Mouse (Mus musculus) midbrain, embryonic 11.5 days (tissue): ENCODE measurements around the gene Sema6d. TPM values are rescaled to one million over a fixed set of nuclear protein-coding genes. Genes with fewer than 3 reads are reported as not detected.

Source experiments
- ATAC-seq: fragments of 200-750 bp; cut with Nextera tagmentation; 2 replicates; pipeline ENCODE4 v1.8.0; 2017; ENCODE audit warnings: moderate TSS enrichment, moderate library complexity; ENCODE audit not compliant: low FRiP score
- DNase-seq: peaks from one replicate; pipeline ENCODE4 v3.0.0; 2015; ENCODE audit warnings: low spot score; ENCODE audit errors: missing footprints
- H3K27ac ChIP-seq: fragments of 300-500 bp; sonication (generic); 2 replicates; pipeline ENCODE4 v1.5.1; 2014; ENCODE audit warnings: low read depth, low read length
- H3K27me3 ChIP-seq: fragments of 300-500 bp; sonication (generic); 2 replicates; pipeline ENCODE4 v1.6.1; 2014; ENCODE audit warnings: mild to moderate bottlenecking, low read length, moderate library complexity, mixed read lengths; ENCODE audit not compliant: control insufficient read depth, insufficient read depth
- H3K36me3 ChIP-seq: fragments of 300-500 bp; sonication (generic); 2 replicates; pipeline ENCODE4 v1.6.1; 2014; ENCODE audit warnings: mild to moderate bottlenecking, low read length, moderate library complexity, mixed read lengths; ENCODE audit not compliant: control insufficient read depth, insufficient read depth
- H3K4me1 ChIP-seq: fragments of 300-500 bp; sonication (generic); 2 replicates; pipeline ENCODE4 v1.6.1; 2014; ENCODE audit warnings: low read length; ENCODE audit not compliant: control insufficient read depth, insufficient read depth
- H3K4me2 ChIP-seq: fragments of 300-500 bp; sonication (generic); 2 replicates; pipeline ENCODE4 v1.6.1; 2014; ENCODE audit warnings: mild to moderate bottlenecking, moderate library complexity
- H3K4me3 ChIP-seq: fragments of 300-500 bp; sonication (generic); 2 replicates; pipeline ENCODE4 v1.5.1; 2014; ENCODE audit warnings: low read depth, low read length
- H3K9ac ChIP-seq: fragments of 300-500 bp; sonication (generic); 2 replicates; pipeline ENCODE4 v1.6.1; 2014; ENCODE audit warnings: low read length
- H3K9me3 ChIP-seq: fragments of 300-500 bp; sonication (generic); 2 replicates; pipeline ENCODE4 v1.6.1; 2016; ENCODE audit warnings: low read length; ENCODE audit not compliant: control insufficient read depth
- WGBS: fragments of 180-500 bp; shearing (Covaris S2); extraction: QIAGEN DNeasy Blood & Tissue Kit; methylation state at CpG from one replicate; pipeline ENCODE4 v1.1.7; 2014; 5-methylcytosine and 5-hydroxymethylcytosine counted together
- polyA plus RNA-seq: library from polyadenylated mRNA; unstranded; fragments of >200 nt; fragmentation: Nextera tagmentation; extraction: Ambion mirVana; gene quantifications from 2 replicates; pipeline ENCODE4 v1.2.1, GENCODE M21; 2014

Sema6d gene
- polyA plus RNA-seq, 1 experiment from 2014 or later: 11.1 TPM

DNA sequence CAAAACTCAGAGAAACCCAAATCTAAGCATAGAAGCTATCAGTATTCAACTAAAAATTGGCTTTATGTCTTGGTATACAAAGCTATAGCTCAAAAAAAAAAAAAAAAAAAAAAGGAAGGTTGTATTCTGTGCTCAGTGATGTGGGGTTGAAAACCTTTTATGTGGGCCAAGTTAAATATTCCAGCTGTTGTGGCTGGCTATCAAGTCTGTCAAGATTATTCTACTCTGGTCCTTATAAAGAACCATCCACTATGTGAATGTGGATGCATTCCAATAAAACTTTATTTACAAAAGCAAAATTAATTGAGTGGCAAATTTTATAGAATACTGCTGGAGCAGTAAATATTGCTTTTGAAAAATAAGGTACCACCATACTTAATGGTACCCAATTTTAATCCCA, 388.1 kb downstream of the Sema6d start:
- no peak overlapping the region for H3K27ac ChIP-seq
- H3K36me3 ChIP-seq: no peaks in the 10 kb centered on the region
- no peak overlapping the region for H3K4me2 ChIP-seq
- no peak overlapping the region for H3K9ac ChIP-seq
- no peak overlapping the region for H3K4me3 ChIP-seq
- no peak for ATAC-seq
- no peaks in the 10 kb centered on the region for H3K9me3 ChIP-seq
- no peaks in the 10 kb centered on the region for H3K4me1 ChIP-seq
- peaks cover 5% of the 10 kb centered on the region; the same call in 1 of the 2 replicates for H3K27me3 ChIP-seq
- DNase-seq: no peak

DNA sequence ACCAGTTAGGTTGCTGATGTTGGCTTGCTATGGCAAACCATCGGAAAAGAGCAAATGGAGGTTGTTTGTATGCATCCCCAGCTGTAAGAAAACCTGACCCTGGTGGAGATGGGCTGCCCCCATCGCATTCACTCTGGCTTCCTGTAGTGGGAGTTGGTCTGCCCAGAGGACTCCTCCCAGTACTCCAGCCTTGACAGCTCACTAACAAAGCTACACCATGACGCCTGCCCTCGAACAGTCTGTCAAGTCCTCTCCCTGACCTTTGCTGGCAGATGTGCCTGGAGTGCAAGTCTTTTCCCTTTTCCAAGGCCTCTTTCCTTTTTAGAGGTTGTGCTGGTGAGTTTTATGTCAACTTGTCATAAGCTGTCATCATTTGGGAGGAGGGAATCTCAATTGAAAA, 388.8 kb downstream of the Sema6d start:
- 83% methylated on average over 4 of the region's 4 CpGs for WGBS
- H3K27me3 ChIP-seq: peaks cover 5% of the 10 kb centered on the region; the same call in 1 of the 2 replicates
- H3K9me3 ChIP-seq: no peaks in the 10 kb centered on the region
- no peak overlapping the region for H3K9ac ChIP-seq
- H3K4me2 ChIP-seq: no peak overlapping the region
- ATAC-seq (no peak), DNase-seq (no peak)
- H3K4me3 ChIP-seq: no peak overlapping the region
- no peaks in the 10 kb centered on the region for H3K36me3 ChIP-seq
- H3K4me1 ChIP-seq: no peaks in the 10 kb centered on the region
- no peak overlapping the region for H3K27ac ChIP-seq

DNA sequence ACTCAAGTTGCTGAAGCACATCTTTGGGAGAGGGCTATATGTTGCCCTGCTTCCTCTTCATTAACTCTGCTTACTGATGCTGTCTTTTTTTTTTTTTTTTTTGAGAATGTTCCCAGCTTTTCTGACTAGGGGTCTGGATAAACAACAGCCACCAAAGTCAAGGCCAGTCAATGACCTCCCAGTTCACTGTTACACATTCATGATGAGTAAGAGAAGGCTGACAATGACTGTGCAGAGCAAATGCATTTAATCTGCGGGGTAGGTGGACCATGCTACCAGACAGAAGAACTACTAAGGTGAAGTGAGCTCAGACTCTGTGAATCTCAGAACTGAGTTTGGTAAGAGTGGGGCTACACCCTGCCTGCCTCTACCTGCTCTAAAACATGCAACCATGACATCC, 396.0 kb downstream of the Sema6d start:
- Histone ChIP-seq H3K4me1 (no peaks in the 10 kb centered on the region; the same call in 1 of the 2 replicates), H3K27ac (no peak overlapping the region), H3K9me3 (no peaks in the 10 kb centered on the region), H3K27me3 (no peaks in the 10 kb centered on the region; the same call in none of the 2 replicates), H3K4me3 (no peak overlapping the region), H3K36me3 (no peaks in the 10 kb centered on the region), H3K4me2 (no peak overlapping the region), H3K9ac (no peak overlapping the region)
- DNase-seq: no peak
- no peak for ATAC-seq
- 100% methylated on average over 1 of the region's 1 CpGs for WGBS

- H3K4me1 ChIP-seq: no peaks in the 10 kb centered on the region; the same call in 1 of the 2 replicates
- DNase-seq (no peak), ATAC-seq (no peak)
- no peaks in the 10 kb centered on the region for H3K36me3 ChIP-seq
- no peak overlapping the region for H3K9ac ChIP-seq
- no peak overlapping the region for H3K27ac ChIP-seq
- H3K27me3 ChIP-seq: peaks cover 7% of the 10 kb centered on the region
- H3K4me3 ChIP-seq: no peak overlapping the region
- H3K9me3 ChIP-seq: no peaks in the 10 kb centered on the region
- no peak overlapping the region for H3K4me2 ChIP-seq
- WGBS: 62% methylated on average over 12 of the region's 12 CpGs
These were observed 400.4 kb downstream of the Sema6d start for GRCm38 (mm10) chr2:124490010-124490801.

GRCm38 (mm10) chr2:124495751-124496150, 406.0 kb downstream of the Sema6d start:
- 73% methylated on average over 1 of the region's 1 CpGs for WGBS
- DNase-seq: no peak
- H3K27ac ChIP-seq: no peak overlapping the region
- no peak overlapping the region for H3K9ac ChIP-seq
- no peaks in the 10 kb centered on the region for H3K36me3 ChIP-seq
- no peaks in the 10 kb centered on the region for H3K4me1 ChIP-seq
- H3K4me2 ChIP-seq: no peak overlapping the region
- no peak for ATAC-seq
- H3K9me3 ChIP-seq: no peaks in the 10 kb centered on the region
- peaks cover 50% of the 10 kb centered on the region for H3K27me3 ChIP-seq
- no peak overlapping the region for H3K4me3 ChIP-seq

DNA sequence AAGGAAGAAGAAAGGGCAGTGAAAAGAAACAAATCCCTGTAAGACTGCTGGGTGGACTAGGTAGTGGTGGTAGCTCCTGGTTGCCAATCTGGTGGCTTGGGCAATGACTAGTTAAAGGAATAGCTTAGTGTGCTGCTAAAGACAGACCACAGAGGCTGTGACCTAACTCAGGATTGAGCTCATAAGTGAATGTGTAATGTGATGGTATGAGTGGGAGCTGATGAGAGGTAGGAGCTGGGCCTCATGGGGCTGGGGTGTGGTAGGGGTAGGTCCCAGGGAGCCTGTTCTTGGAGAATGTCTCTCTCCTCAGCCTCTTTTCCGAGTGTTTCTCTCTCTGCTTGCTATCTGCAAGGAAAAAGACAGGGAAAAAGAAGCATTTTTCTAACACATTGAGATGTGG, 409.9 kb downstream of the Sema6d start:
- H3K36me3 ChIP-seq: no peaks in the 10 kb centered on the region
- no peak overlapping the region for H3K4me2 ChIP-seq
- no peaks in the 10 kb centered on the region for H3K4me1 ChIP-seq
- H3K27me3 ChIP-seq: peaks cover 83% of the 10 kb centered on the region
- no peak overlapping the region for H3K27ac ChIP-seq
- H3K9me3 ChIP-seq: no peaks in the 10 kb centered on the region
- no peak overlapping the region for H3K9ac ChIP-seq
- 57% methylated on average over 1 of the region's 1 CpGs for WGBS
- no peak for DNase-seq
- no peak for ATAC-seq
- no peak overlapping the region for H3K4me3 ChIP-seq

DNA sequence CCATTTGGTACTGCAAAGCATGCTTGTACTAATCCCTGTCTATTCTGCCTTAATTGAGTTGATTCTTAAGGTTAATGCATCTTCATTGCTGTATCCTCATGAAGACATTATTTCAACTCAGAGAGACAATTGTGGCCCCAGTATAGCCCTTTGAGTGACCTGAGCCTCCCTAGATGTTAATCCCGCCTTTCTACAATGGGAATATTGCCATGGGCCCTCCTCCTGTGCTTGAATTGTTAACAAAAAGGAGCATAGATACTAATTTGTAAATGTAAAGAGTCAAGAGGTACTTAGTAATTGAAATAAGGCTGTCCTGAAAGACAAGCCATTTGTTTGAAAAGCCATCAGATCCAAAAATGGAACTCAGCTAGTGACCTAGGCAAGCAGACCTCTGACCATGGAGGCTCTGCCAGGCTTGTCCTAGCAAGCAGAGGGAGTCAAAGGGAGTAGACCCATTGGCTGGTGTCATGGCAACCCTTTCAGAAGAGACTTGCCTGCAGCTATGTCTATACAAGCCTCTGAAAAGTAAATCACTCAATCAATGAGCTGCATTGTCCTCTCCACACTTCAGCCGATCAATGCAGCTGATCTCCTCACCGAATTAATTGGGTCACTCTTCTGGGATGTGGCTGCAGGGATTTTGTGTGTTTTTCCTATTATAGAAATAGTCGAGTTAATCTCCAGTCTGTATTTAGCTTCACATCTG, 416.2 kb downstream of the Sema6d start:
- 15% methylated on average over 4 of the region's 4 CpGs for WGBS
- Histone ChIP-seq H3K9me3 (no peaks in the 10 kb centered on the region), H3K27me3 (peaks cover 78% of the 10 kb centered on the region), H3K36me3 (no peaks in the 10 kb centered on the region), H3K4me3 (no peak overlapping the region), H3K4me2 (no peak overlapping the region), H3K4me1 (peaks cover 8% of the 10 kb centered on the region; the same call in 1 of the 2 replicates), H3K27ac (no peak overlapping the region), H3K9ac (no peak overlapping the region)
- DNase-seq: peak; percentile 90
- ATAC-seq: peak; percentile 99

- Histone ChIP-seq H3K9me3 (no peaks in the 10 kb centered on the region), H3K36me3 (no peaks in the 10 kb centered on the region), H3K27ac (no peak overlapping the region), H3K4me2 (no peak overlapping the region), H3K9ac (no peak overlapping the region), H3K4me1 (peaks cover 8% of the 10 kb centered on the region; the same call in 1 of the 2 replicates), H3K27me3 (peaks cover 77% of the 10 kb centered on the region), H3K4me3 (no peak overlapping the region)
- 80% methylated on average over 4 of the region's 4 CpGs for WGBS
- ATAC-seq (no peak), DNase-seq (peak; percentile 81)
These were observed 418.0 kb downstream of the Sema6d start for GRCm38 (mm10) chr2:124507804-124508203.

- Histone ChIP-seq H3K27ac (no peak overlapping the region), H3K4me2 (no peak overlapping the region), H3K4me1 (peaks cover 8% of the 10 kb centered on the region; the same call in 1 of the 2 replicates), H3K9ac (no peak overlapping the region), H3K4me3 (no peak overlapping the region), H3K36me3 (no peaks in the 10 kb centered on the region), H3K9me3 (no peaks in the 10 kb centered on the region), H3K27me3 (peaks cover 72% of the 10 kb centered on the region)
- DNase-seq: no peak
- 90% methylated on average over 6 of the region's 6 CpGs for WGBS
- ATAC-seq: no peak
These were observed 419.7 kb downstream of the Sema6d start for GRCm38 (mm10) chr2:124509479-124509878.
